Mouse (Mus musculus): ENCODE measurements around the gene Ifi211.
"Not testable (repeated sequence)": the region's sequence is repeated elsewhere in the genome, so short reads cannot be mapped to it uniquely, and the experiment has no call there.

- not testable (repeated sequence) for TF ChIP-seq CTCF, EP300 (IDR thresholded peaks at IDR 0.05; ENCODE audit: low read depth)
Observed at GRCm38 (mm10) chr1:173879225-173879987, 33.4 kb downstream of the Ifi211 start.
